Mouse (Mus musculus): ENCODE measurements at regions not wholly inside any gene's neighbourhood (a gene's known extent, or its start where the extent isn't known, plus 50 kb on each side); places are given as distances from the start of the nearest gene placed in this dataset.

DNA sequence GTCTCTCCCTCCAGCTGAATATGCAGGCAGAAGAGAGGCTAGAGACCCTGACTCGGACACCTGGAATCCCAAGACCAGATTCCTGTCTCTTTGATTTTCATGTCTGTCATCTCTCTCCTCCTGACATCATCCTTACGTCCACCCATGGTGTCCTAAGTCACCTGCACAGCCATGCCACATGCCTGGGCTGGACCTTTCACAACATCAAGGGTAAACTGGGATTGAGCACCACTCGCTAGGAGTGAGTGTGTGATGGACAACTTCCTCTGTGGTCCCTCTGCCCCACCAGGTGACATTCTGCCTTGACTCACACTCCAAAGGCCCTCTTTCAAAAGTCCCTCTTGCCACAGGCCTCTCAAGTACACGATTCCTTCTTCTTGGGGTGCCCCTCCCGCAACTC, 244.1 kb downstream of the Bcl11b start:
- DNase-seq (ENCODE audit: low spot score in 2 of 2), result no peak

DNA sequence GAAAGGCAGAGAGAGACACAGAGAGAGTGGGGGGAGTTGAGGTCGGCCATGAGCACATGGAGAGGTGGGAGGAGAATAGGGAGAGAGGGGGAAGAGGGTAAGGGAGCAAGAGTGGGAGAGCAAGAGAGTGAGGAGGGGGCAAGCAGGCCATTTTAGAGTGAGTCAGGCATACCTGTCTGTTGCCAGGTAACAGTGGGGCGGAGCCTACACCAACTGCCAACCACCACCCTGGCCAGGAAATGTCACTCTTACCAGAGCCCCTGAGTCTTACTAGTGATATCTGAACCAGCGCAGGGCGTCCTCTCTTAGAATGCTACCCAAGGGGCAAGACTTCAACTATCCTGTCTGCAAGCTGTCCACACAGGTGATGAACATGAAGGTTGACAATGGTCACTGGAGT, 243.5 kb downstream of the Bcl11b start:
- no peak for DNase-seq (ENCODE audit: low spot score in 2 of 2)

- no peak for DNase-seq (ENCODE audit: low spot score in 2 of 2)
These were observed 241.3 kb downstream of the Bcl11b start for GRCm38 (mm10) chr12:107762140-107762539.

- no peak for DNase-seq (ENCODE audit: low spot score in 2 of 2)
These were observed 233.4 kb downstream of the Bcl11b start for GRCm38 (mm10) chr12:107769801-107770515.

DNA sequence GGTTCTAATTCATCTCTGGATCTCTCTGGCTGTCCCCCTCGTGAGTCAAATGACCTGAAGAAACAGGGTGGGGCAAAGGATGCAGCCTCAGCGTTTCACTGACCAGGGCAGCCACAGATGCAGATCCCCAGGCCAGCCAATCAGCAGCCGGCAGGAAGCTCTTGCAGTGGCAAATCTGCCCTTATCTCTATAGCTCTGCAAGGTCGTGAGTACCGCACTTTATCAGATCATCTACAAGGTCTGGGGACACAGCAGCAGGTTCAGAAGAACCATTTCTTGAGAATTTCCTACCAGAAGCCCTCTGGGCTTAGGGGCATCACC, 232.9 kb downstream of the Bcl11b start:
- no peak for DNase-seq (ENCODE audit: low spot score in 2 of 2)

DNA sequence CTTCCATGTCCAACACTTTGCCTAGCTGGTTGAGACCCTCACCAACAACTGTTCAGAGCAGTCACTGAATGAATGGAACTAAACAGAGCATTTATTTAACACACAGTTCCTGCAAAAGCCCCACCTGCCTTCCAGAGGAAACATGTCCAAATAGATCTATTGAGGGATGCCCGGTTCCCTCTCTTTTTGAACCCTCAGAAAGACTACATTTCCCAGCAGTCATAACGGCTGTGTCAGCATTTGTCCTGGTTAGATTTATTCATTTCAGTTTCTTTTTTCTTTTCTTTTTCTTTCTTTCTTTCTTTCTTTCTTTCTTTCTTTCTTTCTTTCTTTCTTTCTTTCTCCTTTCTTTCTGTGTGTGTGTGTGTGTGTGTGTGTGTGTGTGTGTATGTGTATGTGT, 232.1 kb downstream of the Bcl11b start:
- DNase-seq (ENCODE audit: low spot score in 2 of 2), result no peak

DNA sequence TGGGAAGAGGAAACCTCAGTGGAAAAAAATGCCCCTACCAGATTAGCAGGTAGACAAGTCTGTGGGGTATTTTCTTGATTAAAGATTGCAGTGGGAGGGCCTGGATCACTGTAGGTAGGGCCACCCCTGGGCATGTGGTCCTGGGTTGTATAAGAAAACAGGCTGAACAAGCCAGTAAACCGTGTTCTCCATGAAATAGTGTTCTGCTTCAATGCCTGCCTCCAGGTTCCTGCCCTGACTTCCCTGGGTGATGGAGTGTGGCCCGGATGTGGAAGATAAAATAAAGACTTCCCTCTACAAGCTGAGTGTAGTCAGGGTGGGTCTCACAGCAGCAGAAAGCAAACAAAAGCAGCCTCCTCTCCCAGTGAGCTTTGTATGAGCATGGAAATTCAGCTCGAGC, 231.6 kb downstream of the Bcl11b start:
- DNase-seq (ENCODE audit: low spot score in 2 of 2), result no peak

- no peak for DNase-seq (ENCODE audit: low spot score in 2 of 2)
These were observed 225.4 kb downstream of the Bcl11b start for GRCm38 (mm10) chr12:107778046-107778445.

GRCm38 (mm10) chr12:107779306-107780057, 223.9 kb downstream of the Bcl11b start:
- no peak for DNase-seq (ENCODE audit: low spot score in 2 of 2)

DNA sequence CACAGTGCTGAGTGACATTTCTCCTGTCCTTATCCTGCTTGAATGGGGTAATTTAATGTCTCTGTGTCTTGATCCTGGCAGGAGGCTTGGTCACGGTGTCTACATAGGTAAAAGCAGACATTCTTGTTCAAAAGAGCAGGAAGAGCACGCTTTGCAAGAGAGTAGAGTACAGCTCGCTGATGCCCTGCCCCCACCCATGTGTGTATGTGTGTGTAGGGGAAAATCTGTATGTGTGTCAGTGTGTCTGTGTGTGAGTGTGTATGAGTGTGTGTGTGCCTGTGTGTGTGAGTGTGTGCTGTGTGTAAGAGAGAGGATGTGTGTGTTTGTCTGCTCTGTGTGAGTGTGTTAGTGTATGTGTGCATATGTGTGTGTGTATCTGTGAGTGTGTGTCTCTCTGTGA, 221.3 kb downstream of the Bcl11b start:
- no peak for DNase-seq (ENCODE audit: low spot score in 2 of 2)

DNA sequence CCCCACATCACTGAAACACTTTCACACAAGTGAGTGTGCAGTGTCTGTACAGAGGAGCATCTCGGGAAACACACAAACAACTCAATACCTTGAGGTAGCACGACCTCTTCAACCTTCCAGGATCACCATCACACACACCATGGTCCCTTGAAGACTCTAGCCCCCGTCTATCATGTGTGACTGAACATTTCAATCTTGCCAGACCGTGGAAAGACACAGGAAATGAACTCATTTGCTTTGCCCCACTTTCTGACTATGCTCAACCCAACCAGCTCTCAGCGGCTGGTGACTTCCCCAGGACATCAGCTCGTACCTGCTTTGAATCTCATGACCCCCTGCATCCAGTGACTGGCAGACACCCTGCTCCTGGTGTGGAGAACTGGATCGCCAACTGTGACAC, 219.6 kb downstream of the Bcl11b start:
- DNase-seq (ENCODE audit: low spot score in 2 of 2), result no peak

GRCm38 (mm10) chr12:107789818-107790217, 213.6 kb downstream of the Bcl11b start:
- DNase-seq (ENCODE audit: low spot score in 2 of 2), result no peak

GRCm38 (mm10) chr12:107800296-107800695, 203.1 kb downstream of the Bcl11b start:
- DNase-seq (ENCODE audit: low spot score in 2 of 2), result no peak

- no peak for DNase-seq (ENCODE audit: low spot score in 2 of 2)
These were observed 195.8 kb downstream of the Bcl11b start for GRCm38 (mm10) chr12:107807634-107808033.

- no peak for DNase-seq (ENCODE audit: low spot score in 2 of 2)
These were observed 195.2 kb downstream of the Bcl11b start for GRCm38 (mm10) chr12:107808158-107808715.

- DNase-seq (ENCODE audit: low spot score in 2 of 2), result no peak
These were observed 192.2 kb downstream of the Bcl11b start for GRCm38 (mm10) chr12:107811231-107811630.

DNA sequence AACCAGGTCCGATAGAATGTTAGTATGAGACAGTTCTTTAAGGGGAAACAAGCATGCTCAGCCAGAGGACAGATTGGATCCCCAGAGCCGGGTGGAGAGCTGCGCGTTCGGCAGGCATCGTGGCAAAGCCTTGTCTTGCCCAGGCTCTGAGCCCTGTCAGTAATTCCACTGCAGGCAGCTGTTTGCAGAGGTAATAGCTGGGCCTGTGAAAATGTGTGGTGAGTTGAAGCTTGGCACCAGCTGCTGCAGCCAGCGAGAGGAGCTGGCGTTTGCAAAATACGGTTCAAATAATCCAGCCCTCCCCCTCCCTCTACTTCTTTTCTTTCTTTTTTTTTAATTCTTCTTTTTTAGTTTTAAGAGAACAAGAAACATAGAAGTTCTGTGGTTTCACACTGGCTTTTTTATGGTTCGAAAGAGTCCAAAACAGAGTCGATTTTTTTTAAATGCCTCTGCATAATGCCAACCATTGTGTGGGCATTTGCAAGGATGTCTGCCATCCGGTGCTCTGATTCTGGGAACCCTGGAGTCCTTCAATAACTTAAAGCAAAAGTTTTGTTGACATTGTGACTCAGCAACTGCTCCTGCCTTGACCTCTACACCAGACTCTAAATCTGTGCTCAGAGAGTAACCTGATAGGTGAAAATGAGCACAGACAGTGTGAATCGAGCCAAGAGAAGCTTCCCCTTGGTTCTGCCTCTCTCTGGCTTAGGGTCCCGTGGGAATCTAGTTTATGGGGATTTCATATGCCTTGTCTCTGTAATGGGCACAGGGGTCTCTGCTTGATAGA, 190.7 kb downstream of the Bcl11b start:
- DNase-seq (ENCODE audit: low spot score in 2 of 2), result peak in 1 of 2 experiments; percentile 26

GRCm38 (mm10) chr12:107814926-107815325, 188.5 kb downstream of the Bcl11b start:
- no peak for DNase-seq (ENCODE audit: low spot score in 2 of 2)

DNA sequence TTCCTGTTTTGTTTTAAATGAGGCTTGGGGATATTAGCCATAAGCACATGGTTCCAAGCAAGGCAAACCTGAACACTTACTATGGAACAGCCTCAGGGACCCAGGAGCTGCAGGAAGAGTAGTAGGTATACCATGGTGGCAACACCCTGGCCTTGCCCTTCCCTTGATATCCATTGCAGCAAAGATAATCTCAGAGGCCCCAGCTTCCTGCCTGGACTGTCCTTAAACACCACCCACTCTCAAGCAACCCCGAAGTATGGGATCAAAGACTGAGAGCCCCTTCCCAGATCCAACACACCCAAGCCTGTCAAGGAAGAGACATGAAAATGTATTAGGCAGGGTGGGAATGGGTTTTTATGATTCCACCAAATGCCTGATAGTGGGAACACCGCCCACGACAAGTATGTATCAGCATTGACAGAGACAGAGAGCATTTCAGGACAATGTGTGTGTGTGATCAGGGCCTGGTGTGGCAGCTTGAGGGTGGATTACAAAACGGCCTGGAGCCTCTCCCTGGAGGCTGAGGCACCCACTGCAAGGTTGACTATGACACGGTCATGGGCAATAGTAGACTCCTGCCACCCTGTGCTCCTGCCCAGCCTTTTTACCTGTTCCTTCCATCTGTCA, 179.5 kb downstream of the Bcl11b start:
- no peak for DNase-seq (ENCODE audit: low spot score in 2 of 2)

- DNase-seq (ENCODE audit: low spot score in 2 of 2), result peak in 1 of 2 experiments; percentile 46
These were observed 177.5 kb downstream of the Bcl11b start for GRCm38 (mm10) chr12:107825921-107826320.

GRCm38 (mm10) chr12:107831400-107832128, 171.8 kb downstream of the Bcl11b start:
- no peak for DNase-seq (ENCODE audit: low spot score in 2 of 2)

All from left cerebral cortex, adult 9 months (tissue).